In genomic region chr10:79696129-79696651, GRCm38 (mm10) we compare ENCODE assay signal across 9 mouse cellular contexts. TPM values are rescaled to one million over a fixed set of nuclear protein-coding genes. Genes with fewer than 3 reads are reported as not detected.
DNase-seq lines count a peak whose midpoint lies in the region; ATAC-seq and TF ChIP-seq lines count a peak whose summit lies in the region.
"Had no signal": no experiment of that assay in that cellular context is flagged by ENCODE, and none has a peak within 500 bp of the region (broad histone marks: within the 10 kb centered on the region; RNA-seq: fewer than 3 reads in every experiment).

No protein-coding gene starts in this region.

- ATAC-seq in midbrain, postnatal 0 days (ENCODE audit: low FRiP score): no peak
- no peak for ATAC-seq in heart, embryonic 13.5 days (ENCODE audit: extremely low read depth, insufficient number of reproducible peaks, low FRiP score, low TSS enrichment)
- ATAC-seq in limb, embryonic 12.5 days (ENCODE audit: insufficient number of reproducible peaks, insufficient read depth, low FRiP score, low TSS enrichment, low read depth): 0 out of 2 replicates have a peak, but pooled peaks have one; percentile 33
- ATAC-seq in stomach, embryonic 15.5 days (ENCODE audit: insufficient read depth, low FRiP score, low read depth): peak; percentile 73

- H3K27ac ChIP-seq in midbrain, embryonic 10.5 days (replicated peaks): no peak overlapping the region
- H3K27ac ChIP-seq in midbrain, postnatal 0 days (ENCODE audit: low read depth, low read length): no peak overlapping the region
- H3K27ac ChIP-seq in heart, embryonic 13.5 days (replicated peaks): peak overlapping the region; percentile 89
- peak overlapping the region; percentile 90 for H3K27ac ChIP-seq in limb, embryonic 12.5 days
- peak overlapping the region; percentile 83 for H3K27ac ChIP-seq in stomach, embryonic 15.5 days
- H3K27ac ChIP-seq: midbrain, embryonic 12.5 days had no signal

- peaks cover 6% of the 10 kb centered on the region for H3K4me1 ChIP-seq in midbrain, embryonic 10.5 days
- no peaks in the 10 kb centered on the region for H3K4me1 ChIP-seq in midbrain, postnatal 0 days (ENCODE audit: insufficient read depth, low read length)
- H3K4me1 ChIP-seq in heart, embryonic 13.5 days: peaks cover 42% of the 10 kb centered on the region
- H3K4me1 ChIP-seq in limb, embryonic 12.5 days (replicated peaks): peaks cover 25% of the 10 kb centered on the region
- H3K4me1 ChIP-seq in stomach, embryonic 15.5 days: peaks cover 34% of the 10 kb centered on the region
- H3K4me1 ChIP-seq: midbrain, embryonic 12.5 days had no signal

- 72% methylated on average over 9 of the region's 9 CpGs for WGBS in midbrain, embryonic 10.5 days
- WGBS in midbrain, postnatal 0 days: 70% methylated on average over 9 of the region's 9 CpGs
- 35% methylated on average over 9 of the region's 9 CpGs for WGBS in heart, embryonic 13.5 days
- 41% methylated on average over 9 of the region's 9 CpGs for WGBS in limb, embryonic 12.5 days
- 31% methylated on average over 9 of the region's 9 CpGs for WGBS in stomach, embryonic 15.5 days

- H3K27me3 ChIP-seq in midbrain, embryonic 10.5 days (ENCODE audit: low read depth, poor library complexity, severe bottlenecking): no peaks in the 10 kb centered on the region
- H3K27me3 ChIP-seq in midbrain, postnatal 0 days (ENCODE audit: insufficient read depth, low read length): no peaks in the 10 kb centered on the region
- H3K27me3 ChIP-seq in heart, embryonic 13.5 days (replicated peaks): no peaks in the 10 kb centered on the region
- H3K27me3 ChIP-seq in limb, embryonic 12.5 days: no peaks in the 10 kb centered on the region
- H3K27me3 ChIP-seq in stomach, embryonic 15.5 days (replicated peaks): no peaks in the 10 kb centered on the region
- H3K27me3 ChIP-seq: midbrain, embryonic 12.5 days had no signal

- TF ChIP-seq CTCF in midbrain, postnatal 0 days (IDR thresholded peaks at IDR 0.05): no peak

- no peak overlapping the region for H3K4me2 ChIP-seq in midbrain, postnatal 0 days (ENCODE audit: low read depth, low read length, poor library complexity, severe bottlenecking)
- H3K4me2 ChIP-seq in heart, embryonic 13.5 days: peak overlapping the region; percentile 49
- H3K4me2 ChIP-seq in limb, embryonic 12.5 days: peak overlapping the region; percentile 40
- H3K4me2 ChIP-seq in stomach, embryonic 15.5 days: peak overlapping the region; percentile 8
- H3K4me2 ChIP-seq: midbrain, embryonic 12.5 days had no signal

- H3K9me3 ChIP-seq in midbrain, embryonic 10.5 days (replicated peaks): peaks cover 2% of the 10 kb centered on the region; the same call in 1 of the 2 replicates
- H3K9me3 ChIP-seq in midbrain, postnatal 0 days (ENCODE audit: low read length): no peaks in the 10 kb centered on the region
- peaks cover 3% of the 10 kb centered on the region; the same call in 1 of the 2 replicates for H3K9me3 ChIP-seq in heart, embryonic 13.5 days
- H3K9me3 ChIP-seq in limb, embryonic 12.5 days: 0 out of 2 replicates have a peak, but pooled peaks cover 7% of the 10 kb centered on the region
- no peaks in the 10 kb centered on the region for H3K9me3 ChIP-seq in stomach, embryonic 15.5 days

- H3K4me3 ChIP-seq in midbrain, embryonic 10.5 days: 0 out of 2 replicates have a peak overlapping the region, but pooled peaks have one; percentile 1
- no peak overlapping the region for H3K4me3 ChIP-seq in midbrain, postnatal 0 days (ENCODE audit: low read depth, low read length)
- peak overlapping the region; percentile 17; the same call in 1 of the 2 replicates for H3K4me3 ChIP-seq in heart, embryonic 13.5 days
- H3K4me3 ChIP-seq in limb, embryonic 12.5 days (replicated peaks): no peak overlapping the region
- no peak overlapping the region for H3K4me3 ChIP-seq in stomach, embryonic 15.5 days (replicated peaks)
- H3K4me3 ChIP-seq: midbrain, embryonic 12.5 days had no signal

- no peak overlapping the region for H3K9ac ChIP-seq in midbrain, postnatal 0 days (replicated peaks; ENCODE audit: low read length, poor library complexity, severe bottlenecking)
- H3K9ac ChIP-seq in heart, embryonic 13.5 days: peak overlapping the region; percentile 68
- no peak overlapping the region for H3K9ac ChIP-seq in limb, embryonic 12.5 days (replicated peaks)
- no peak overlapping the region for H3K9ac ChIP-seq in stomach, embryonic 15.5 days
- H3K9ac ChIP-seq: midbrain, embryonic 12.5 days had no signal

- DNase-seq in midbrain, embryonic 10.5 days (ENCODE audit: low spot score): no peak
- no peak for DNase-seq in midbrain, postnatal 0 days (ENCODE audit: low spot score)
- DNase-seq in right cerebral cortex, postnatal 10 days (ENCODE audit: low spot score in 2 of 2): no peak
- no peak for DNase-seq in frontal cortex, postnatal 10 days (ENCODE audit: low spot score in 2 of 2)
- DNase-seq in embryo, embryonic 11 days: no peak

- no peaks in the 10 kb centered on the region for H3K36me3 ChIP-seq in midbrain, embryonic 10.5 days
- no peaks in the 10 kb centered on the region for H3K36me3 ChIP-seq in midbrain, postnatal 0 days (ENCODE audit: insufficient read depth, low read length)
- H3K36me3 ChIP-seq in heart, embryonic 13.5 days: 0 out of 2 replicates have a peak, but pooled peaks cover 5% of the 10 kb centered on the region
- no peaks in the 10 kb centered on the region for H3K36me3 ChIP-seq in limb, embryonic 12.5 days
- no peaks in the 10 kb centered on the region for H3K36me3 ChIP-seq in stomach, embryonic 15.5 days
- H3K36me3 ChIP-seq: midbrain, embryonic 12.5 days had no signal

RNA-seq across cellular contexts. Expression of gene Gzmm, which starts 7.4 kb away (rescaled TPM):
- 0.98 and 1.0 TPM in 2 replicates for polyA plus RNA-seq in midbrain, embryonic 10.5 days (2016; fragmentation: Nextera tagmentation; extraction: Ambion mirVana)
- total RNA-seq in midbrain, postnatal 0 days (2014; rRNA removed): 0.66 and 0.85 TPM in 2 replicates
- 1.2 and 1.4 TPM in 2 replicates for polyA plus RNA-seq in midbrain, postnatal 0 days (2015; fragmentation: Nextera tagmentation; extraction: Ambion mirVana)
- 0.67 and 1.0 TPM in 2 replicates for polyA plus RNA-seq in heart, embryonic 13.5 days (2015; fragmentation: Nextera tagmentation; extraction: Ambion mirVana)
- 0.74 and 1.2 TPM in 2 replicates for polyA plus RNA-seq in limb, embryonic 12.5 days (2016; fragmentation: Nextera tagmentation; extraction: Ambion mirVana)
- 0.40 and 0.57 TPM in 2 replicates for polyA plus RNA-seq in stomach, embryonic 15.5 days (2015; fragmentation: Nextera tagmentation; extraction: Ambion mirVana)

RNA-seq across cellular contexts. Expression of gene Bsg, which starts 8.1 kb away (rescaled TPM):
- polyA plus RNA-seq in midbrain, embryonic 10.5 days (2016; fragmentation: Nextera tagmentation; extraction: Ambion mirVana): 607 and 655 TPM in 2 replicates
- total RNA-seq in midbrain, postnatal 0 days (2014; rRNA removed): 1,054 and 1,082 TPM in 2 replicates
- polyA plus RNA-seq in midbrain, postnatal 0 days (2015; fragmentation: Nextera tagmentation; extraction: Ambion mirVana): 1,042 and 1,135 TPM in 2 replicates
- 1,093 and 1,212 TPM in 2 replicates for polyA plus RNA-seq in heart, embryonic 13.5 days (2015; fragmentation: Nextera tagmentation; extraction: Ambion mirVana)
- 676 and 680 TPM in 2 replicates for polyA plus RNA-seq in limb, embryonic 12.5 days (2016; fragmentation: Nextera tagmentation; extraction: Ambion mirVana)
- polyA plus RNA-seq in stomach, embryonic 15.5 days (2015; fragmentation: Nextera tagmentation; extraction: Ambion mirVana): 1,050 and 1,128 TPM in 2 replicates

RNA-seq across cellular contexts. Expression of gene Cdc34, which starts 14.2 kb away (rescaled TPM):
- polyA plus RNA-seq in midbrain, embryonic 10.5 days (2016; fragmentation: Nextera tagmentation; extraction: Ambion mirVana): 223 and 270 TPM in 2 replicates
- 65.8 and 99.4 TPM in 2 replicates for total RNA-seq in midbrain, postnatal 0 days (2014; rRNA removed)
- 72.5 and 75.2 TPM in 2 replicates for polyA plus RNA-seq in midbrain, postnatal 0 days (2015; fragmentation: Nextera tagmentation; extraction: Ambion mirVana)
- polyA plus RNA-seq in heart, embryonic 13.5 days (2015; fragmentation: Nextera tagmentation; extraction: Ambion mirVana): 122 and 136 TPM in 2 replicates
- 139 and 149 TPM in 2 replicates for polyA plus RNA-seq in limb, embryonic 12.5 days (2016; fragmentation: Nextera tagmentation; extraction: Ambion mirVana)
- 107 and 108 TPM in 2 replicates for polyA plus RNA-seq in stomach, embryonic 15.5 days (2015; fragmentation: Nextera tagmentation; extraction: Ambion mirVana)

RNA-seq across cellular contexts. Expression of gene Hcn2, which starts 20.2 kb away (rescaled TPM):
- polyA plus RNA-seq in midbrain, embryonic 10.5 days (2016; fragmentation: Nextera tagmentation; extraction: Ambion mirVana): 0.05 TPM in 2 replicates
- 60.9 and 66.1 TPM in 2 replicates for total RNA-seq in midbrain, postnatal 0 days (2014; rRNA removed)
- 5.0 TPM in 2 replicates for polyA plus RNA-seq in midbrain, postnatal 0 days (2015; fragmentation: Nextera tagmentation; extraction: Ambion mirVana)
- 0.06 and 0.09 TPM in 2 replicates for polyA plus RNA-seq in heart, embryonic 13.5 days (2015; fragmentation: Nextera tagmentation; extraction: Ambion mirVana)
- 0.15 TPM in 1 of 2 replicates, not detected in the other for polyA plus RNA-seq in limb, embryonic 12.5 days (2016; fragmentation: Nextera tagmentation; extraction: Ambion mirVana)
- polyA plus RNA-seq in stomach, embryonic 15.5 days (2015; fragmentation: Nextera tagmentation; extraction: Ambion mirVana): 0.08 and 0.14 TPM in 2 replicates

RNA-seq across cellular contexts. Expression of gene Tpgs1, which starts 27.0 kb away (rescaled TPM):
- polyA plus RNA-seq in midbrain, embryonic 10.5 days (2016; fragmentation: Nextera tagmentation; extraction: Ambion mirVana): 68.3 and 74.9 TPM in 2 replicates
- total RNA-seq in midbrain, postnatal 0 days (2014; rRNA removed): 80.9 and 85.9 TPM in 2 replicates
- 139 and 146 TPM in 2 replicates for polyA plus RNA-seq in midbrain, postnatal 0 days (2015; fragmentation: Nextera tagmentation; extraction: Ambion mirVana)
- polyA plus RNA-seq in heart, embryonic 13.5 days (2015; fragmentation: Nextera tagmentation; extraction: Ambion mirVana): 41.4 and 43.1 TPM in 2 replicates
- polyA plus RNA-seq in limb, embryonic 12.5 days (2016; fragmentation: Nextera tagmentation; extraction: Ambion mirVana): 57.6 and 63.1 TPM in 2 replicates
- 58.2 and 59.3 TPM in 2 replicates for polyA plus RNA-seq in stomach, embryonic 15.5 days (2015; fragmentation: Nextera tagmentation; extraction: Ambion mirVana)

Comparison
In these comparisons a context has a peak if more than half of its experiments do, and no peak if none do; other contexts are left out.
1. H3K4me3 ChIP-seq: peak in midbrain, embryonic 10.5 days (single experiment) and heart, embryonic 13.5 days (single experiment); none in midbrain, postnatal 0 days (single experiment), limb, embryonic 12.5 days (single experiment) and stomach, embryonic 15.5 days (single experiment).
2. H3K27ac ChIP-seq: peak in heart, embryonic 13.5 days (single experiment), limb, embryonic 12.5 days (single experiment) and stomach, embryonic 15.5 days (single experiment); none in midbrain, embryonic 10.5 days (single experiment) and midbrain, postnatal 0 days (single experiment).
3. ATAC-seq: peak in limb, embryonic 12.5 days (single experiment) and stomach, embryonic 15.5 days (single experiment); none in midbrain, postnatal 0 days (single experiment) and heart, embryonic 13.5 days (single experiment).